Mouse (Mus musculus) macrophage (primary cell): ENCODE results near the gene Neurog3. TPM values are rescaled to one million over a fixed set of nuclear protein-coding genes. Genes with fewer than 3 reads are reported as not detected.

Source experiments
- H3K27ac ChIP-seq: fragments of 350-480 bp; formaldehyde crosslinking; 2 replicates; pipeline ENCODE4 v1.9.0; 2021
- H3K36me3 ChIP-seq: fragments of 350-480 bp; formaldehyde crosslinking; 2 replicates; pipeline ENCODE4 v1.9.0; 2021; ENCODE audit errors: inconsistent target
- H3K4me3 ChIP-seq: fragments of 350-480 bp; formaldehyde crosslinking; 2 replicates; pipeline ENCODE4 v1.9.0; 2021; ENCODE audit errors: inconsistent target
- H3K79me2 ChIP-seq: fragments of 350-480 bp; formaldehyde crosslinking; 2 replicates; pipeline ENCODE4 v1.9.0; 2021; ENCODE audit errors: inconsistent target
- WGBS: methylation state at CpG from one replicate; pipeline ENCODE4 v1.1.7; 2026; ENCODE audit warnings: inconsistent platforms; ENCODE audit not compliant: missing documents; 5-methylcytosine and 5-hydroxymethylcytosine counted together
- polyA plus RNA-seq: library from polyadenylated mRNA; stranded (reverse); fragments of 250-400 nt; gene quantifications from 3 replicates; pipeline ENCODE4 v1.2.4, GENCODE M21; 2018; ENCODE audit warnings: inconsistent platforms

The Neurog3 gene
- polyA plus RNA-seq, 1 experiment from 2014 or later = not detected

DNA sequence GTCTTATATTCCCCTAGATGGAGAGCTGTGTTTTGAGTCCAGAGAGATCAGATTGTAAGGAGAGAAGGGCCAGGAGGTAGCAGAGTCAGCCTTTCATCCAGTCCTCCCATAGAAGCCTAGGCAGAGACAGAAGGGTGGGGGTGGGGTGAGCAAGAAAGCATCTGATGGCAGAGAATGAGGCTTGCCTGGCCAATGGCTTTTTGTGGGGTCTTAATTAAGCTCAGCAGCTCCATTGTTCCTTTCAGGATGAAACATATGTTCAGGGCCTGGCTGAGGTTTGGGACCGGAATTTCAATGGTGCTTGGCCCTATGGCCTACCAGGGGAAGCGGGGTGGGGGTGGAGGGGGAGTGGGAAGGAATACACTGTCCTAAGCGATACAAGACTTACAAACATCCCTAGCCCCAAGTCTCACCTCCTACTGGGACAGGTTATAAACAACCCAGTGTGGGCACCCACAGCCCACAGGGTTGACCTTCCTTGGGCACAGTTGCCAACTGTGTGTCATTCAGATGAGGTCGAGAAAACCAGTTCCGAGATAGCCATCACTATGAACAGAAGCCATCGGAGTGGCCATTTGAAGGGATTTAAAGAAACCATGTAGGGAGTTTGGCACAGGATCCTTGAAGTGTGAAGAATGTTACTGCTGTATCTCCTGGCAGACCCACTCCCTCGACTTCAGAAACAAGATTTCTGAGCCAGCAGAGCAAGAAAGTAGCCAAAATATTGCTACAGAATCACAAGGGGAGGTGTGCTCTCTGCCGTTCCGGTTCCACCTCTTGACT is 18.8 kb upstream of the Neurog3 start:
- no peaks in the 10 kb centered on the region for H3K79me2 ChIP-seq
- 76% methylated on average over 9 of the region's 9 CpGs for WGBS
- no peaks in the 10 kb centered on the region for H3K36me3 ChIP-seq
- no peak overlapping the region for H3K27ac ChIP-seq
- H3K4me3 ChIP-seq = no peak overlapping the region

- WGBS = 62% methylated on average over 6 of the region's 6 CpGs
- Histone ChIP-seq H3K79me2 (no peaks in the 10 kb centered on the region), H3K4me3 (no peak overlapping the region), H3K36me3 (no peaks in the 10 kb centered on the region), H3K27ac (no peak overlapping the region)
Measured at GRCm38 (mm10) chr10:62127137-62127536, 5.8 kb upstream of the Neurog3 start.

DNA sequence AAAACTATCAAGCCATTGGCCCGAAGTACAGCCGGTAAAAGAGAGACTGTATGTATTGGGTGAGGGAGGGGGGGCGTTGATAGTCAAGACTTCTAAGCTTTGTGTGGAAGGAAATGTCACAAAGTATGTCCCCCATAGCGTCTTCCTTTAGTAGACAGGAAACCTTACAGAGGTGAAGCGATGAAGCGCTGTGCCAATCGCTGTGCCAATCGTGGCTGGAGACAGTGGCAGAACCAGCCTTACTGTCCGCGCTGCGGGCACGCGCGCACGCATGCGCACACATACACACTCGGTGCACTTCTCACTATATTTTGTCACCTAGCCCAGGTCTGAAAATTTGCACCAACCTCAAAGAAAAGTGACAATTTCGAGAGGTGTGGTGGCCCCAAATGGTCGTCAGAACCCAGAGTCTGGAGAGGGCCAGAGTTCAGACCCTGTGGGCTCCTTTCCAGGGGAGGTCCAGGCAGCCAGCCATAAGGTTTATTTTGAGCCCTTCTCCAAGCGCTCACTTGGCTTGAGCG is 5.1 kb upstream of the Neurog3 start:
- Histone ChIP-seq H3K36me3 (no peaks in the 10 kb centered on the region), H3K27ac (no peak overlapping the region), H3K4me3 (no peak overlapping the region), H3K79me2 (no peaks in the 10 kb centered on the region)
- WGBS = 40% methylated on average over 21 of the region's 21 CpGs

DNA sequence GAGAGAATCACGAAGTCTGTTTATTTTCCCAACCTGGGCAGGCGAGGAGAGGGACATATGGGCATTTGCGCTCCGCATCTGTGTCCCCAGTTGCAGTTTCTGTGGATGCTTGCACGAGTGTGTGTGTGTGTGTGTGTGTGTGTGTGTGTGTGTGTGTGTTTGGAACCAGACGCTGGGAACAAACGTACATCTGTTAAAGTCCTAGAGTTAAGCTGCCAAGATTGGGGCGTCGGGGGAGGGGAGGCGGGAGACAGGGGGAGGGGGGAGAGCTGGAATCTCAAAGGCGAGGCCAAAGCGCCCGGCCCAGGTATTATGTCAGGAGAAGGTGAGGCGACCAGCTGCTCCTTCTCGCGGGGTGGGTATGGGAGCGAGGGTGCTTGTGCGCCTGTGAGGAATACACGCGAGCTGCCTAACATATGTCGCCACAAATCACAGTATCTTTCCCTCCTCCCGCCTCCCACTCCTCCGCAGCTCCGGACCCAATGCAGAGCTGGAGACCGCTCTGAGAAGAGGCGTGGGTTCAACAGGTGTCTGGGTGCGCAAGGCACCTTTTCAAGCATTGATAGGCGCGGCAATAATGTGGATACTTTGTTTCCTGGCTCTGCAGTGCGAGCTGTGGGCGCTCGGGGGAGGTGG is 4.5 kb upstream of the Neurog3 start:
- WGBS = 6% methylated on average over 31 of the region's 32 CpGs
- Histone ChIP-seq H3K27ac (no peak overlapping the region), H3K79me2 (no peaks in the 10 kb centered on the region), H3K4me3 (no peak overlapping the region), H3K36me3 (no peaks in the 10 kb centered on the region)

DNA sequence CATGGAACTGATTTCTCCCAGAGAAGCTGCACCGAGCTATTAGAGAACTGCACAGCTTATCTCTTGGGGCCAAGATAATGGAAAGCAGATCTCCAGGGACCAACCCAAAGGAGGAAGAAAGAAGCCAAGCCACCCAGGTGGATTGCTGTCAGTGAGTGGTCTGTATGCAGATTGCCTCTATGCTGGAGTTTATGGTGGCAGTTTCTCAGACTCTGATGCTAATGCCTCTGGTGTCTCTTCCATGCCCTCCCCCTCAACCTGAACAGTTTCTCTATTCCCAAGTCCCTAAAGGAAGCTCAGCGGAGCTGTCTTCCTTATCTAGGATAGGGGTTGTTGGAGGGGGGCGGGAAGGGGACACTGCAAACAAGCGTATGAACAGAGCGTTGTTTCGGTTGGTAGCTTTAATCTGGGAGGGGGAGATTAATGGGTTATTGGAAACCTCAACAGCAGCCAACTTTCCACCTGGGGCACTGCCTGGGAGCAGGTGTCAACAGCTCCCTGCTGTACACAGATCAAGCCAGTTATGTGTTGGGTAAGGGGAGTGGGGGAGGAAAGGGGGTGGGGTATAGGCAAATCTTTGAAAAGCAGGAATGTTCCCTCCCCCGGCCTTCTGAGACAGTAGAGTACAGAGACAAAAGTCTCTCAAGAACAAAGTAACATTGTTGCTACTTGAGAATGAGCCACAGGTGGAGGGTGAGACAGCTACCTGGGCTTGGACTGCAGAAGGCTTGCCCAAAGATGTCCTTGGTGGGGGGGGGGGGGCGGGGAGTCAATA is 3.0 kb downstream of the Neurog3 start:
- WGBS = 6% methylated on average over 8 of the region's 8 CpGs
- Histone ChIP-seq H3K27ac (no peak overlapping the region), H3K79me2 (no peaks in the 10 kb centered on the region), H3K36me3 (no peaks in the 10 kb centered on the region), H3K4me3 (no peak overlapping the region)

DNA sequence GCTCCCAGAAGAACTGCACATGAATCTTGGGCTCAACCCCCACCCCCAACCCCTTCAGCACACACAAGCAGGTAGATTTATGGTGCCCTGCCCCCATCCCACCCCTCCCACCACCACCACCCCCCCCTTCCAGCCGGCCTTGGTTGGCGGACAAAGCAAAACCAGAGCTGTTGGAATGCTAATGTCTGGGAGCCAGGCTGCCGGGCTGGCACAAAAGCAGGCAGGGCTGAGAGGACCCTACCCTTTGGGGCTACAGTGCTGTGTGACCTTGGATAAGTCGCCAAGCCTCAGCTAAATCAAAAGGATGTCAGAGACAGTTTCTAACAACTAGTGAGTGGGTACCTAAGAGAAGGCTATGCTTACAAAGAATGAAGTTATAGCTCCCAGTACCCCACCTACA is 4.3 kb downstream of the Neurog3 start:
- 13% methylated on average over 4 of the region's 4 CpGs for WGBS
- no peaks in the 10 kb centered on the region for H3K36me3 ChIP-seq
- no peak overlapping the region for H3K27ac ChIP-seq
- H3K4me3 ChIP-seq = no peak overlapping the region
- H3K79me2 ChIP-seq = no peaks in the 10 kb centered on the region

- 12% methylated on average over 3 of the region's 3 CpGs for WGBS
- Histone ChIP-seq H3K36me3 (no peaks in the 10 kb centered on the region), H3K79me2 (no peaks in the 10 kb centered on the region), H3K27ac (no peak overlapping the region), H3K4me3 (no peak overlapping the region)
Measured at GRCm38 (mm10) chr10:62138040-62138439, 5.2 kb downstream of the Neurog3 start.

- Histone ChIP-seq H3K79me2 (no peaks in the 10 kb centered on the region), H3K4me3 (no peak within 1 kb of the TSS), H3K27ac (no peak within 1 kb of the TSS), H3K36me3 (no peaks in the 10 kb centered on the region)
- 61% methylated on average over 8 of the region's 8 CpGs for WGBS
Measured at GRCm38 (mm10) chr10:62143820-62144219, 10.9 kb downstream of the Neurog3 start, which contains the start of gene Fam241b. TSS of gene Fam241b (minus strand) at chr10:62143920.

- H3K27ac ChIP-seq = no peak overlapping the region
Measured at GRCm38 (mm10) chr10:62145957-62146356, 13.1 kb downstream of the Neurog3 start.

GRCm38 (mm10) chr10:62147466-62148248 is 14.8 kb downstream of the Neurog3 start:
- Histone ChIP-seq H3K4me3 (no peak overlapping the region), H3K79me2 (no peaks in the 10 kb centered on the region), H3K27ac (no peak overlapping the region), H3K36me3 (no peaks in the 10 kb centered on the region)
- 76% methylated on average over 11 of the region's 12 CpGs for WGBS

More at GRCm38 (mm10) chr10:62145957-62146356, 13.1 kb downstream of the Neurog3 start:
- WGBS = 96% methylated on average over 5 of the region's 5 CpGs
- H3K79me2 ChIP-seq = no peaks in the 10 kb centered on the region
- no peak overlapping the region for H3K4me3 ChIP-seq
- H3K36me3 ChIP-seq = no peaks in the 10 kb centered on the region

DNA sequence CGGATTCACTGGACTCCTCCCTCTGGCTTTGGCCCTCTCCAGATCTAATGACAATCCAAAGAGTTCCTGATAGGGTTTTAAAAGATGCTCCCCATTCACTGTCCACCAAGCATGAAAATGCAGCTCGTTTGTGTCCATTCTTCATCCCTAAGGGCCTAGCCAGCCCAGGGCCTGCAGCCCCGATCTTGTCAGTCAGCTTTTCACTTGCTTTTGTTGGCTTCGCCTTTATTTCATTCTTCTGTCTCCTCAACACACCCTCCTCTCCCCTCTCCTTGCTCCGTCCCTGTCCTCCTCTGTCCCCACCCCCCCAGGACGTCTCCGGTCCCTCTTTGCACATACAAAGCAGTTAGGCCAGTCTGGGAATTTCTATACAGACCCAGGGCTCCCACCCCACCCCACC is 17.0 kb downstream of the Neurog3 start:
- 72% methylated on average over 7 of the region's 7 CpGs for WGBS
- H3K79me2 ChIP-seq = no peaks in the 10 kb centered on the region
- H3K27ac ChIP-seq = no peak overlapping the region
- no peak overlapping the region for H3K4me3 ChIP-seq
- no peaks in the 10 kb centered on the region for H3K36me3 ChIP-seq

DNA sequence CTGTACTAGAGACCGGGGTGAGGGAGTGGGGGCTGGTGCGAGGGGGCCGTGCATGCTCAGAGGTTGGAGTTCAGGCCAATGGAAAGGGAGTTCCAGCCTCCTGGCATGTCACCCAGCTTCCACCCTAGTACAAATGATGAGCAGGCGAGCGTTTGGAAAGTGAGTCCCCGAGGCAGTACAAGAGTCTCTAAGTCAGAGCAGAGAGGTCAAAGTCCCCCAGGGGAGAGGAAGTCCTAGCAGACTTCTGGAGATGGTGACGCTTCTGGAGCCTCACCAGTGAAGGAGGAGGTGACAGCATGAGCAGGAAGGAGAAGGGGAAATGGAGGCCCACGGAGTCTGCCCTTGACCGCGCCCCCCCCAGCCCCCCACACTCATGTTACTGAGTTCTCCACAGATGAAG is 29.5 kb downstream of the Neurog3 start:
- Histone ChIP-seq H3K36me3 (no peaks in the 10 kb centered on the region), H3K4me3 (no peak overlapping the region), H3K79me2 (no peaks in the 10 kb centered on the region), H3K27ac (no peak overlapping the region)
- WGBS = 29% methylated on average over 10 of the region's 10 CpGs

- no peak overlapping the region for H3K27ac ChIP-seq
- WGBS = 58% methylated on average over 9 of the region's 9 CpGs
- no peaks in the 10 kb centered on the region for H3K36me3 ChIP-seq
- H3K4me3 ChIP-seq = no peak overlapping the region
- H3K79me2 ChIP-seq = no peaks in the 10 kb centered on the region
Measured at GRCm38 (mm10) chr10:62172841-62173553, 40.1 kb downstream of the Neurog3 start.
